Mouse (Mus musculus) lung, embryonic 14.5 days (tissue): ENCODE measurements around the gene Tspan15. TPM values are rescaled to one million over a fixed set of nuclear protein-coding genes. Genes with fewer than 3 reads are reported as not detected.

Experiments
- ATAC-seq: fragments of 200-750 bp; cut with Nextera tagmentation; 2 replicates; pipeline ENCODE4 v1.8.0; 2017; ENCODE audit warnings: mild to moderate bottlenecking, moderate TSS enrichment, moderate library complexity; ENCODE audit not compliant: insufficient read depth
- DNase-seq: peaks from one replicate; pipeline ENCODE4 v3.0.0-alpha.2; 2015
- H3K27ac ChIP-seq: fragments of 300-500 bp; sonication (generic); 2 replicates; pipeline ENCODE4 v1.5.1; 2014; ENCODE audit warnings: low read depth, mild to moderate bottlenecking, moderate library complexity
- H3K27me3 ChIP-seq: fragments of 300-500 bp; sonication (generic); 2 replicates; pipeline ENCODE4 v1.6.1; 2014; ENCODE audit warnings: low read length, control low read depth; ENCODE audit not compliant: insufficient read depth
- H3K36me3 ChIP-seq: fragments of 300-500 bp; sonication (generic); 2 replicates; pipeline ENCODE4 v1.6.1; 2014; ENCODE audit warnings: control low read depth; ENCODE audit not compliant: insufficient read depth
- H3K4me1 ChIP-seq: fragments of 300-500 bp; sonication (generic); 2 replicates; pipeline ENCODE4 v1.6.1; 2014; ENCODE audit warnings: antibody characterized with exemption, control low read depth; ENCODE audit not compliant: insufficient read depth
- H3K4me2 ChIP-seq: fragments of 300-500 bp; sonication (generic); 2 replicates; pipeline ENCODE4 v1.6.1; 2014; ENCODE audit warnings: mild to moderate bottlenecking
- H3K4me3 ChIP-seq: fragments of 300-500 bp; sonication (generic); 2 replicates; pipeline ENCODE4 v1.5.1; 2014; ENCODE audit warnings: low read depth, low read length
- H3K9ac ChIP-seq: fragments of 300-500 bp; sonication (generic); 2 replicates; pipeline ENCODE4 v1.6.1; 2014
- H3K9me3 ChIP-seq: fragments of 300-500 bp; sonication (generic); 2 replicates; pipeline ENCODE4 v1.6.1; 2016; ENCODE audit warnings: low read depth, low read length, control low read depth
- CTCF ChIP-seq: IDR thresholded peaks from 2 replicates; pipeline ENCODE4 v1.5.1; 2016; ENCODE audit warnings: antibody characterized with exemption, low read depth
- WGBS: fragments of 180-500 bp; shearing (Covaris S2); extraction: QIAGEN DNeasy Blood & Tissue Kit; methylation state at CpG from one replicate; pipeline ENCODE4 v1.1.7; 2014; 5-methylcytosine and 5-hydroxymethylcytosine counted together
- polyA plus RNA-seq: library from polyadenylated mRNA; unstranded; fragments of >200 nt; fragmentation: Nextera tagmentation; extraction: Ambion mirVana; gene quantifications from 2 replicates; pipeline ENCODE4 v1.2.1, GENCODE M21; 2014

The Tspan15 gene
- polyA plus RNA-seq, 1 experiment from 2014 or later: 36.3 TPM

DNA sequence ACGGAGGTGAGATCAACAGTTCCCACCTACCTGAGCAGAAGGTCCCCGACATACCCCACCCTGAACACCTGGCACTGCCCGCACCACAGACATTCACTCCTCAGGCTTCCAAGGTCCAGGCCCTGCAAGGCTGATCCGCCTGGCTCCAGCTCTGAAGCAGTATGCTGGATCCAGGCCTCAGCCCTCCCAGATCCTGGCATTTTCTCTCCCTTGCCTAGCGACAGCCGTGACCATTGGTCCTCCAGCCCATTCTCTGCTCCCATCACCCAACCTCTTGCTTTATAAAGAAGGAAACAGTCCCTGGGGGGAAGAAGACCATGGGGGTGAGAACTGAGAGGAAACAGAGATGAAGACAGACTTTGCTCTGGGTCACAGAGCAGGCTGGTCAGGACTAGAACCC, 37.0 kb downstream of the Tspan15 start:
- Histone ChIP-seq H3K4me3 (no peak overlapping the region), H3K9ac (no peak overlapping the region), H3K36me3 (no peaks in the 10 kb centered on the region; the same call in 1 of the 2 replicates), H3K27ac (no peak overlapping the region), H3K4me1 (no peaks in the 10 kb centered on the region), H3K27me3 (no peaks in the 10 kb centered on the region), H3K4me2 (no peak overlapping the region), H3K9me3 (no peaks in the 10 kb centered on the region)
- ATAC-seq: no peak
- no peak for TF ChIP-seq CTCF
- DNase-seq: no peak
- WGBS: 89% methylated on average over 6 of the region's 6 CpGs

- no peaks in the 10 kb centered on the region for H3K27me3 ChIP-seq
- DNase-seq (no peak), ATAC-seq (no peak)
- H3K4me3 ChIP-seq: no peak overlapping the region
- no peak overlapping the region for H3K27ac ChIP-seq
- no peak overlapping the region for H3K4me2 ChIP-seq
- no peak for TF ChIP-seq CTCF
- no peak overlapping the region for H3K9ac ChIP-seq
- no peaks in the 10 kb centered on the region for H3K4me1 ChIP-seq
- H3K9me3 ChIP-seq: no peaks in the 10 kb centered on the region
- 59% methylated on average over 9 of the region's 9 CpGs for WGBS
- no peaks in the 10 kb centered on the region; the same call in 1 of the 2 replicates for H3K36me3 ChIP-seq
Observed at GRCm38 (mm10) chr10:62192701-62193157, 38.3 kb downstream of the Tspan15 start.

DNA sequence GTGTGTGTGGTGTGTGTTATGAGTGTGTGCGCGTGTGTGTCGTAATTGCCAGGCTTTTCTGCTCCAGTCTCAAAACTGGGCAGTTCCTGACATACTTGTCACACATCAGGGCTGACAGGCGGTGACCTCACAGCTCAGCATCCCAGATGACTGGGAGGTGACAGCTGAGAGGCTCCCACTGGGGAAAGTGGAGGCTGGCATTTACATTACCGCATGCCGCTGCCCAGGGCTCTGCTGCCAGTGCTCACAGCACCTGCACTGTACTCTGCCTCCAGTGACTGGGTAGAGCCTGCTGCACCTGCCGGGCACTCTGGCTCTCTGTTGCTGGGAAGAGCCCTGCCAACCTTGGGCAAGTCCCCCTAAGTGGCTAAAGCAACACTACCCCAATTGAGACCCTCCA, 40.2 kb downstream of the Tspan15 start:
- ATAC-seq (no peak), DNase-seq (no peak)
- Histone ChIP-seq H3K9me3 (no peaks in the 10 kb centered on the region), H3K9ac (no peak overlapping the region), H3K4me1 (no peaks in the 10 kb centered on the region), H3K4me3 (no peak overlapping the region), H3K4me2 (no peak overlapping the region), H3K27ac (no peak overlapping the region), H3K36me3 (no peaks in the 10 kb centered on the region; the same call in 1 of the 2 replicates), H3K27me3 (no peaks in the 10 kb centered on the region)
- 83% methylated on average over 7 of the region's 7 CpGs for WGBS
- TF ChIP-seq CTCF: no peak

GRCm38 (mm10) chr10:62189910-62190309, 41.1 kb downstream of the Tspan15 start:
- no peak overlapping the region for H3K27ac ChIP-seq
- DNase-seq (no peak), ATAC-seq (no peak)
- no peak overlapping the region for H3K4me2 ChIP-seq
- no peaks in the 10 kb centered on the region for H3K27me3 ChIP-seq
- 76% methylated on average over 4 of the region's 4 CpGs for WGBS
- no peak for TF ChIP-seq CTCF
- H3K36me3 ChIP-seq: no peaks in the 10 kb centered on the region; the same call in 1 of the 2 replicates
- no peaks in the 10 kb centered on the region for H3K9me3 ChIP-seq
- H3K9ac ChIP-seq: no peak overlapping the region
- H3K4me1 ChIP-seq: no peaks in the 10 kb centered on the region
- H3K4me3 ChIP-seq: no peak overlapping the region

- 50% methylated on average over 3 of the region's 3 CpGs for WGBS
- H3K36me3 ChIP-seq: no peaks in the 10 kb centered on the region; the same call in 1 of the 2 replicates
- no peak overlapping the region for H3K4me2 ChIP-seq
- H3K27ac ChIP-seq: no peak overlapping the region
- DNase-seq: no peak
- H3K4me1 ChIP-seq: no peaks in the 10 kb centered on the region
- no peak for TF ChIP-seq CTCF
- no peaks in the 10 kb centered on the region for H3K27me3 ChIP-seq
- ATAC-seq: no peak
- H3K9ac ChIP-seq: no peak overlapping the region
- H3K4me3 ChIP-seq: no peak overlapping the region
- H3K9me3 ChIP-seq: no peaks in the 10 kb centered on the region
Observed at GRCm38 (mm10) chr10:62189303-62189702, 41.7 kb downstream of the Tspan15 start.

- no peaks in the 10 kb centered on the region for H3K4me1 ChIP-seq
- H3K9me3 ChIP-seq: no peaks in the 10 kb centered on the region
- no peak overlapping the region for H3K9ac ChIP-seq
- no peaks in the 10 kb centered on the region for H3K27me3 ChIP-seq
- H3K27ac ChIP-seq: no peak overlapping the region
- no peak overlapping the region for H3K4me3 ChIP-seq
- TF ChIP-seq CTCF: peak; percentile 96
- H3K36me3 ChIP-seq: no peaks in the 10 kb centered on the region
- WGBS: 19% methylated on average over 7 of the region's 7 CpGs
- ATAC-seq (peak; percentile 73; the same call in 1 of the 2 replicates), DNase-seq (peak; percentile 91)
- no peak overlapping the region for H3K4me2 ChIP-seq
Observed at GRCm38 (mm10) chr10:62186882-62187281, 44.2 kb downstream of the Tspan15 start.

DNA sequence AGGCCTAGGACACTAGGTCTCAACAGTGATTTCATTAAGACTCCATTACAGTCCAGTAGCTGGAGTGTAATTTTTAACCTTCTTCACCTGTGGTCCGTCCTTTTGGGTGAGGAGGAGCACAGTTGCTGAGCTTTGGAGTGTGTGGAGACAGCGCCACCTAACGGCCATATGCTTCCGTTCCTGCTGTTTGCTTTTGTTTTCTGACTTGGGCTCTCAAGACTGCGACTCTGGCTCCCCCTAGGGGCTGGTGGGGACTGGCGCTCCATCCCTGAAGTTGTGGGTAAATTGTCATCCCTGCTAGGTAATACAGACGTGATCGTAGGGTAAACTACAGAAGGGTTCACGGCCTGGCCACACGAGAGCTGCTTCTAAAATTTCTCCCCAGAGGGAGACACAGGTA, 48.0 kb downstream of the Tspan15 start:
- WGBS: 3% methylated on average over 10 of the region's 10 CpGs
- Histone ChIP-seq H3K9ac (no peak overlapping the region), H3K36me3 (no peaks in the 10 kb centered on the region), H3K27me3 (no peaks in the 10 kb centered on the region), H3K4me2 (no peak overlapping the region), H3K4me1 (no peaks in the 10 kb centered on the region), H3K9me3 (no peaks in the 10 kb centered on the region), H3K27ac (no peak overlapping the region), H3K4me3 (no peak overlapping the region)
- peak; percentile 55; the same call in 1 of the 2 replicates for ATAC-seq
- TF ChIP-seq CTCF: peak; percentile 100
- DNase-seq: peak; percentile 98
